Mouse (Mus musculus) testis, adult 2 months (tissue): ENCODE measurements at regions not wholly inside any gene's neighbourhood (a gene's known extent, or its start where the extent isn't known, plus 50 kb on each side); places are given as distances from the start of the nearest gene placed in this dataset.
A peak's percentile ranks its signal among the peaks of the same experiment; 100 is the strongest.

Experiments
- H3K27ac ChIP-seq: fragments of 200-500 bp; 2 replicates; pipeline ENCODE4 v1.5.1; 2012; ENCODE audit warnings: low read depth, low read length; ENCODE audit not compliant: control insufficient read depth, insufficient read depth
- H3K27me3 ChIP-seq: fragments of 200-500 bp; 2 replicates; pipeline ENCODE4 v1.6.1; 2012; ENCODE audit warnings: mild to moderate bottlenecking, low read length, moderate library complexity; ENCODE audit not compliant: control insufficient read depth, insufficient read depth
- H3K36me3 ChIP-seq: fragments of 200-500 bp; 2 replicates; pipeline ENCODE4 v1.6.1; 2012; ENCODE audit warnings: mild to moderate bottlenecking, low read length; ENCODE audit not compliant: control insufficient read depth, insufficient read depth
- H3K4me1 ChIP-seq: fragments of 200-500 bp; 2 replicates; pipeline ENCODE4 v1.6.1; 2012; ENCODE audit warnings: low read length; ENCODE audit not compliant: control insufficient read depth, insufficient read depth
- H3K4me3 ChIP-seq: fragments of 200-500 bp; 2 replicates; pipeline ENCODE4 v1.5.1; 2012; ENCODE audit warnings: low read depth, mild to moderate bottlenecking, low read length, moderate library complexity, mixed read lengths; ENCODE audit not compliant: control insufficient read depth
- CTCF ChIP-seq: fragments of 200-500 bp; IDR thresholded peaks from 2 replicates; pipeline ENCODE4 v1.5.1; 2012; ENCODE audit warnings: low read depth, mild to moderate bottlenecking, inconsistent platforms, low read length, moderate library complexity; ENCODE audit not compliant: control insufficient read depth, insufficient read depth, insufficient replicate concordance
- POLR2A ChIP-seq: fragments of 200-500 bp; IDR thresholded peaks from 2 replicates; pipeline ENCODE4 v1.6.1; 2012; ENCODE audit warnings: low read depth, mild to moderate bottlenecking, inconsistent platforms, low read length, moderate library complexity; ENCODE audit not compliant: control insufficient read depth

DNA sequence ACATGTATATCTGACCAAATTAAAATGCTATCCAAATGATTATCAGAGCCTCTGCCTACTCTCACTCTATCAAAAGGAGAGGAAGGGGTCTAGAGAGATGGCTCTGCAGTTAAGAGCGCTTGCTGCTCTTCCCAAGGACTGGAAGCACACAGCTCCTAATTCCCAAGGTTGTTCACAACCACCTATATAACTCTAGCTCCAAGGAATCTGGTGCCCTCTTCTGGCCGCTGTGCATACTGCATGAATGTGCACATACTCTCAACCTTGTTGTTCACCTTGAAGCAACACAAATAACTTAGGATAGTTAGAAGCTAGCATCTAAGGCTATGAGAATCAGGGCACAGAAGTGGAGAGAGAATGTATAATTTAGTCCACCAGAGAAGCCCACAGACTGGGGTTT lies 86.6 kb upstream of the Paip1 start:
- H3K4me1 ChIP-seq, result no peaks in the 10 kb centered on the region
- H3K36me3 ChIP-seq, result no peaks in the 10 kb centered on the region; the same call in 1 of the 2 replicates
- H3K27ac ChIP-seq, result no peak overlapping the region
- no peaks in the 10 kb centered on the region for H3K27me3 ChIP-seq
- no peak overlapping the region for H3K4me3 ChIP-seq
- TF ChIP-seq POLR2A, result no peak
- peak; percentile 16; the same call in 1 of the 2 replicates for TF ChIP-seq CTCF

GRCm38 (mm10) chr13:119342761-119343160 lies 85.6 kb upstream of the Paip1 start:
- no peak overlapping the region for H3K4me3 ChIP-seq
- TF ChIP-seq CTCF, result no peak
- no peak for TF ChIP-seq POLR2A
- H3K36me3 ChIP-seq, result no peaks in the 10 kb centered on the region
- H3K4me1 ChIP-seq, result no peaks in the 10 kb centered on the region
- H3K27ac ChIP-seq, result no peak overlapping the region
- no peaks in the 10 kb centered on the region for H3K27me3 ChIP-seq

DNA sequence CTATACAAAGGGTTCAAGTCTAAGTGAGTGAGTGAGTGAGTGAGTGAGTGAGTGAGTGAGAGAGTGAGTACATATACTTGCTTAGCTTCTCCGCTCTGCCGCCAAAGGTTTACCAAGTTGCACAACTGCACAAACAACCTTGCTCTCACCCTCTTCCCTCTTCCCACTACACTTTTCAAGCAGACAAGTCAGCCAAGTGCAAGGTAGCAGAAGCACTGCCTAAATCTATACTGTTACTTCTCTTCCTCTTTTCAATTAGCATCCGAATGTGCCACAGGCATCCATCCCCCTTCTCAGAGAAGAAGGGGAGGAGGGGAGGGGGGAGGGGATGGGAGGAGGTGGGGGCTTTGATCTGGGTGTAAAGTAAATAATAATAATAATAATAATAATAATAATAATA lies 80.4 kb upstream of the Paip1 start:
- Histone ChIP-seq H3K4me1 (no peaks in the 10 kb centered on the region), H3K36me3 (no peaks in the 10 kb centered on the region), H3K27me3 (no peaks in the 10 kb centered on the region), H3K27ac (no peak overlapping the region), H3K4me3 (no peak overlapping the region)
- TF ChIP-seq POLR2A (no peak), CTCF (no peak)

GRCm38 (mm10) chr13:119351346-119351745 lies 77.1 kb upstream of the Paip1 start:
- H3K27me3 ChIP-seq, result no peaks in the 10 kb centered on the region
- H3K4me3 ChIP-seq, result no peak overlapping the region
- no peak overlapping the region for H3K27ac ChIP-seq
- H3K4me1 ChIP-seq, result no peaks in the 10 kb centered on the region
- no peaks in the 10 kb centered on the region; the same call in 1 of the 2 replicates for H3K36me3 ChIP-seq
- no peak for TF ChIP-seq POLR2A

GRCm38 (mm10) chr13:119358696-119359095 lies 69.7 kb upstream of the Paip1 start:
- H3K27ac ChIP-seq, result no peak overlapping the region
- H3K27me3 ChIP-seq, result no peaks in the 10 kb centered on the region
- H3K4me1 ChIP-seq, result no peaks in the 10 kb centered on the region
- H3K4me3 ChIP-seq, result no peak overlapping the region
- TF ChIP-seq POLR2A (no peak), CTCF (no peak)
- no peaks in the 10 kb centered on the region; the same call in 1 of the 2 replicates for H3K36me3 ChIP-seq

GRCm38 (mm10) chr13:119363379-119363778 lies 65.0 kb upstream of the Paip1 start:
- H3K36me3 ChIP-seq, result no peaks in the 10 kb centered on the region
- H3K4me3 ChIP-seq, result no peak overlapping the region
- H3K4me1 ChIP-seq, result no peaks in the 10 kb centered on the region
- H3K27ac ChIP-seq, result no peak overlapping the region
- H3K27me3 ChIP-seq, result no peaks in the 10 kb centered on the region
- TF ChIP-seq POLR2A, result no peak
- no peak for TF ChIP-seq CTCF

- no peak overlapping the region for H3K4me3 ChIP-seq
- no peaks in the 10 kb centered on the region for H3K4me1 ChIP-seq
- no peak for TF ChIP-seq POLR2A
- no peak for TF ChIP-seq CTCF
- H3K27ac ChIP-seq, result no peak overlapping the region
- H3K36me3 ChIP-seq, result no peaks in the 10 kb centered on the region
- H3K27me3 ChIP-seq, result no peaks in the 10 kb centered on the region
These were observed 64.2 kb upstream of the Paip1 start for GRCm38 (mm10) chr13:119364160-119364559.

DNA sequence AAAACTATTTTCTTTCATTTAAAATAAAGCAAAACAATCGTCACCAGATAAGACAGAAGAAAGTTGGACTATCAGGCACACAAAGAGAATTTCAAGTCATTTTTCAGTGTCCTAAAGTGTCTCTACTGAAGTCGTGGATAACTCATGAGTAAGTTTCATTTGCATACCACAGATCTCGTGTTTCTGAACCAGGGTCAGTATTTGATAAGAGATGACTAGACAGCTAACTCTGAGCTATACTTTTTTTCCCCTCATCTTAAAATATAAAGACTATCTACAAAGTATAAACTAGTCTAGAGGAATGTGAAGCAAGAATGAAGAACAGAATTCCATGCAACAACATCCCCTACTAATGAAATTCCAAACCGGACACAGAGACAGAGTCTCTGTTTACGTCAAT lies 60.9 kb upstream of the Paip1 start:
- Histone ChIP-seq H3K27me3 (no peaks in the 10 kb centered on the region), H3K4me1 (no peaks in the 10 kb centered on the region), H3K36me3 (no peaks in the 10 kb centered on the region), H3K4me3 (no peak overlapping the region), H3K27ac (no peak overlapping the region)
- TF ChIP-seq CTCF, result no peak
- no peak for TF ChIP-seq POLR2A
